Mouse (Mus musculus) embryonic facial prominence, embryonic 13.5 days (tissue): Measurements from ENCODE around the gene 4921504E06Rik. TPM values are rescaled to one million over a fixed set of nuclear protein-coding genes. Genes with fewer than 3 reads are reported as not detected.

Experiments
- ATAC-seq: fragments of 200-750 bp; cut with Nextera tagmentation; 2 replicates; pipeline ENCODE4 v1.8.0; 2017; ENCODE audit warnings: low read depth; ENCODE audit not compliant: insufficient number of reproducible peaks, insufficient read depth, low FRiP score, low TSS enrichment
- H3K27ac ChIP-seq: fragments of 300-500 bp; sonication (generic); 2 replicates; pipeline ENCODE4 v1.5.1; 2015; ENCODE audit warnings: moderate library complexity, mild to moderate bottlenecking, inconsistent platforms
- H3K27me3 ChIP-seq: fragments of 300-500 bp; sonication (generic); 2 replicates; pipeline ENCODE4 v1.6.1; 2015; ENCODE audit warnings: mild to moderate bottlenecking, inconsistent platforms
- H3K36me3 ChIP-seq: fragments of 300-500 bp; sonication (generic); 2 replicates; pipeline ENCODE4 v1.6.1; 2015; ENCODE audit warnings: mild to moderate bottlenecking, inconsistent platforms
- H3K4me1 ChIP-seq: fragments of 300-500 bp; sonication (generic); 2 replicates; pipeline ENCODE4 v1.6.1; 2015; ENCODE audit warnings: inconsistent platforms
- H3K4me2 ChIP-seq: fragments of 300-500 bp; sonication (generic); 2 replicates; pipeline ENCODE4 v1.6.1; 2015; ENCODE audit warnings: moderate library complexity, mild to moderate bottlenecking, inconsistent platforms
- H3K4me3 ChIP-seq: fragments of 300-500 bp; sonication (generic); 2 replicates; pipeline ENCODE4 v1.5.1; 2015; ENCODE audit warnings: mild to moderate bottlenecking, inconsistent platforms
- H3K9ac ChIP-seq: fragments of 300-500 bp; sonication (generic); 2 replicates; pipeline ENCODE4 v1.6.1; 2015; ENCODE audit warnings: mild to moderate bottlenecking, inconsistent platforms
- H3K9me3 ChIP-seq: fragments of 300-500 bp; sonication (generic); 2 replicates; pipeline ENCODE4 v1.6.1; 2016; ENCODE audit warnings: inconsistent platforms
- WGBS: fragments of 180-500 bp; shearing (Covaris S2); methylation state at CpG from one replicate; pipeline ENCODE4 v1.1.7; 2015; ENCODE audit warnings: mixed read lengths; 5-methylcytosine and 5-hydroxymethylcytosine counted together
- polyA plus RNA-seq: library from polyadenylated mRNA; unstranded; fragments of >200 nt; fragmentation: Nextera tagmentation; extraction: Ambion mirVana; gene quantifications from 2 replicates; pipeline ENCODE4 v1.2.1, GENCODE M21; 2015

The 4921504E06Rik gene
- polyA plus RNA-seq, 1 experiment from 2014 or later: not detected

DNA sequence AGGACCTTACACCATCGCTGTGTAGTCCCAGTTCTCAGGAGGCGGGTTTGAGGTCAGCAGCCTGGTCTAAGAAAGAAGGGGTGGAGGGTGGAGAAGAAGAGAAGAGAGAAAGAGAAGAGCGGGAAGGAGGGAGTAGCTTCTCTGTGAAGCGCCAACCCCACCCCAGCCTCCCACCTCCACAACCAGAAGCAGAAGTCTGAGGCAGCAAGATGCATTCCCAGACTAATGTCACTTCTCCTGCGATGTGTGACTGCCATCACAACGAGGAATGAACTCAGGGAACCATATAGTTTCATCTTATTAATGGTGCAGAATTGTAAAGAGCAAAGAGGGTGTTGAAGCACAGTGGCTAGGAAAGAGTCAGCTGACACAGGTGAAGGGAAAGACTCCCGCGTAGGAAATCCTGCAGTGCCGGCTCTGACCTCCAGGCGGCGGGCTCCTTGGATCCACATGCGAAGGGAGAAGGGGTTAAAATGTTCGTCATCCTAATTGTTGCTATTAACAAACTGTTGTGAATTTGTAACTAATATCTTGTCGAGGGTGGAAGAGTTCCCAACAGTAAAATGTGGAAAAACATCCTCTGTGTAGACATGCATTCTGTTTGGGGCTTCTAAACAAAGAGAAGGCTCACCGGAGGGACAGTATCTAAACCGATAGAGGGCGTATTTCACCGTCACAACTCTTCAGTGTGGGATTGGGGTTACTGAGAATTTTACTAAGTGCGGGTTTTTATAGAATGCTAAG, 139.3 kb downstream of the 4921504E06Rik start:
- WGBS: 19% methylated on average over 19 of the region's 19 CpGs
- Histone ChIP-seq H3K9me3 (no peaks in the 10 kb centered on the region), H3K36me3 (no peaks in the 10 kb centered on the region), H3K4me2 (peak overlapping the region; percentile 54), H3K4me3 (peak overlapping the region; percentile 26), H3K27me3 (peaks cover 21% of the 10 kb centered on the region), H3K4me1 (no peaks in the 10 kb centered on the region), H3K27ac (no peak overlapping the region), H3K9ac (peak overlapping the region; percentile 44; the same call in 1 of the 2 replicates)
- ATAC-seq: no peak

Other genes with a start within 250 kb of the 4921504E06Rik start
- 29.2 and 33.2 TPM in 2 replicates for gene Msrb2, start 182.5 kb downstream of the 4921504E06Rik start, polyA plus RNA-seq
- gene Ptf1a, start 108.3 kb downstream of the 4921504E06Rik start, polyA plus RNA-seq: not detected in 2 replicates
- 0.93 and 1.3 TPM in 2 replicates for gene Otud1, start 103.8 kb upstream of the 4921504E06Rik start, polyA plus RNA-seq